Mouse (Mus musculus) lung, postnatal 10 days (tissue): Measurements from ENCODE around the gene Rpap3.

Source experiments
- DNase-seq: peaks from one replicate; pipeline ENCODE4 v3.0.0; 2021

Rpap3 gene

DNA sequence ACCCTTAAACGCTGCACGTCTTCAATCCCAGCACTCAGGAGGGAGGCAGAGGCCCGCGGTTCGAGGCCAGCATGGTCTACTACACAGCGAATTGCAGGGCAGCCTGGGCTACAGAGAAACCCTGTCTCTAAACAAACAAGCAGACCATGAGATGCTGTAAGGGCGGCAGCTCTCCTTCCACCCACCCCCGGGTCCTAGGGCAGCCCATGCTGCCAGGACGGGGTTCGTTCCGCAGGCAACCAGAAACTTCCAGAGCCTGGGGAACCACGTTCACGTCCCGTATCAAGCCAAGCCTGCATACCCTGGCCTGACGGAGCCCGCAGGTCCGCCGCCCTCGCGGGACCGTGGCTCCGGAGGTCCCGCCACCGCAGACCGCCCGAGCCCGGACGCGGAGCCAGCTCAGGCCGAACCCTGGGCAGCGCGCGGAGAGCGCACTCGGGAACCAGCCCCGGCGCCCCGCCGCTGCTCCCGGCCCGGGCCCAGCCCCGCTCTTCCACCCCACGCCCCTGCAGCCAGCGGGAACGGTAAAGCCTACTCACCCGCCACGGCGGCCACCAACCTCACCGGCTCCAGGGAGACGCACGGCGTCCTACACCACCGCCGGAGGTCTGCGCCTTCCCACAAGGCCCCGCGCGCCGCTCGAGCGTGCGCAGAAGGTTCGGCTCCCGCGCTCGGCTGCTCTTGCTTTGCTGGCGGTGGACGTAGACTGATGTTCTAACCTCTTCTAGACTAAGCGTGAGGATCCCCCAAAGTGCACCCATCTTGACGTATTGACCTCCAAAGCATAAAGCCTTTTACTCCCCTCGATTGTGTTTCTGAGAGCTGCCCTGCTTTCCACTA is at the start of gene Rpap3:
TSS of gene Rpap3 (minus strand) at position 615 of the 840 bp plus-strand sequence.
- peak; percentile 91 for DNase-seq

- DNase-seq: no peak
Observed at GRCm38 (mm10) chr15:97755361-97755760, 49.7 kb upstream of the Rpap3 start.

DNA sequence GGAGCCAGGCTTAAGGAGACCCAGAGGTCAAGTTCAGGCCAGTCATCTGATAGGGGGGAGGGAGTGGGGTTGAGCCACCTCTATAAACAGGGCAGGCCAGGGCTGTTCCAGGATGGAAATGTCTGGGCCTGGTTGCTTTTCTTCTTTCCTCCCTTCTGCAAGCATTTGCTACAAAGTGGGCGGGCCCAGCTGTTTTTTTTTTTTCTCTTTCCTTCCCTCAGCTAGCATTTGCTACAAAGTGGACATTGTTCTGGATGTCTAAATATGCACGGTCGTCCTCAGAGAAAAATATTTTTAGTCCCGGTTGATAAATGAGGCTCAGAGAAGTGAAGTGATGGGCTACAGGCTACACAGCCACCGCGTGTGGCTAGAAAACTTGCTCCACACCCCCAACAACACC is 48.9 kb upstream of the Rpap3 start:
- no peak for DNase-seq

DNA sequence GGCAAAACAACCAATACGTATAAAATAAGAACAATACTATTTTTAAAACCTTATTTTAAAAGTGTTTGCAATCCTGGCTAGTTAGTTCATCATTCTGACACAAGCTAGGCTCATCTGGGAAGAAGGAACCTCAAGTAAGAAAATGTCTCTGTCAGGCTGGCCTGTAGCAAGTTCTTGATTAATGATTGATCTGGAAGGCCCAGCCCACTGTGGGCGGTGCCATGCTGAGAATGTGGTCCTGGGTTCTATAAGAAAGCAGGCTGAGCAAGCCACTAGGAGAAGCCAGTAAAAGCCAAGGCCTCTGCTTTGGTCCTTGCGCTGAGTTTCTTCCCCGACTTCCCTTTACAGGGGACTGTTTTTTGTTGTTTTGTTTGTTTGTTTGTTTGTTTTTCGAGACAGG is 46.9 kb upstream of the Rpap3 start:
- DNase-seq: no peak

DNA sequence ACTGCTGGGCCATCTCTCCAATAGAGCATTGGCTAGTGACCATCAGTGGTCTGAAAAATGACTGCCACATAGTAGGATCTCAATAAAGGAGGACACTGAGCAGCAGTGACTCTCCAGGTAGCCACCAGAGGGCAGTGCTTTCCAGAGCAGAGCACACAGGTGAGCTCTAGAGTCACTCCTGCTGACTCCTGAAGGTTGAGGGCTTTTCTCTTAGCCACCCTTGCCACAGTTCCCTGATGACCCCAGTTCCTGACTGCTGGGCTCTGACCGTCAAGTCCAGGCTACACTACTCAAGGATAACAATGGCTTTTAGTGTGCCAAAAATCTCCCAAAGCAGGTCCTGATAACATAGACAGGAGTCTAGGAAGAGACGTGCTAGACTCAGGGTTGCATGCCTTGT is 46.1 kb upstream of the Rpap3 start:
- DNase-seq: no peak

GRCm38 (mm10) chr15:97750697-97751096 is 45.1 kb upstream of the Rpap3 start:
- DNase-seq: peak; percentile 95

- DNase-seq: no peak
Observed at GRCm38 (mm10) chr15:97749841-97750240, 44.2 kb upstream of the Rpap3 start.

- DNase-seq: no peak
Observed at GRCm38 (mm10) chr15:97749397-97749796, 43.8 kb upstream of the Rpap3 start.

- no peak for DNase-seq
Observed at GRCm38 (mm10) chr15:97748964-97749363, 43.3 kb upstream of the Rpap3 start.

- DNase-seq: no peak
Observed at GRCm38 (mm10) chr15:97748309-97748708, 42.7 kb upstream of the Rpap3 start.

DNA sequence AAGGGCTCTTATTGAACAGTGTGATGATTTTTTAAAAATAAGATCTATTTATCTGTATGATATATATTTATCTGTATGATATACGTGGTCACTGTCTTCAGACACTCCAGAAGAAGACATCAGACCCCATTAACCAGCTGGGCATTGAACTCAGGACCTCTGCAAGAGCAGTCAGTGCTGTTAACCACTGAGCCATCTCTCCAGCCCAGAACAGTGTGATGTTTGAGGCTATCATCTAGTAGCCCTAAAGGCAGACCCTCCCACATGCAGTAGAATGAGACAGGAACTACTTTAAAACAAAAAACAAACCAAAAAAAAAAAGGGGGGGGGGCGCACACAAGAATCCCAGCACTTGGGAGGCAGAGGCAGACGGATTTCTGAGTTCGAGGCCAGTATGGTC is 41.9 kb upstream of the Rpap3 start:
- no peak for DNase-seq

DNA sequence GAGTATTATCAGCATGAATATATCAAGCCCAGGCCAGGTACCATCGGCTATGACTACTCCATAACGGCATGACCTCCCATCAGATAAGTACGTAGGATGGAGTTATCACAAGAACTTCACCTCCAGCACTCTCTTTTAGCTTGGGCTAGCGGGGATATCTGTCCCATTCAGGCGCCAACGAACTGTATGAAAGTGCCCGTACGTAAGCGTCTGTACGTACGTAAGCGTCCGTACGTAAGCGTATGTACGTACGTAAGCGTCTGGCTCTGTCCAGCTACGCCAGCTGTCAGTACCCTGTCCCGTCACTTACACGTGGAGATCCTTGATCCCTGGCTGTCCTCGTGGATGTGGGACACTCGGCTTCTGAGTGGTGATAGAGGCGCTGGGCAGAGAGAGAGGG is 41.1 kb upstream of the Rpap3 start:
- no peak for DNase-seq

DNA sequence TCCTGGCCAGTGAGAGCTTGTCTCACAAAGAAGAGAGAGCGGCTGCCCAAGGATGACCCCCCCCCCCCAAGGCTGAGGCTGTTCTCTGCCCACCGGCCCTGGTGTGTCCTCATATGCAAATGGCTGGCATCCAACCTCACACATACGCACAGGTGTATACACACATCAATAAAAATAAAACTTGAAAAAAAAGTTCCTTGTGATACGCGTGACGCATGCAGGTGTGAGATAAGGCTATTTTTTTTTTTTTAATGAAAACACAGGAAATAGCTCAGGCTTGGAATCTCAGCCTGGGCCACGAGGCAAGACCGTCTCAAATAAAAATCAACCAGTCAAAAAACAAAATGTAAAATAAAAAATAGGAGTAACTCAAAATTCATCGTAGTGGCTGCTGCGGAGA is 40.7 kb upstream of the Rpap3 start:
- no peak for DNase-seq

GRCm38 (mm10) chr15:97745331-97745730 is 39.7 kb upstream of the Rpap3 start:
- no peak for DNase-seq

GRCm38 (mm10) chr15:97744930-97745329 is 39.3 kb upstream of the Rpap3 start:
- DNase-seq: peak; percentile 47

- DNase-seq: no peak
Observed at GRCm38 (mm10) chr15:97743961-97744525, 38.4 kb upstream of the Rpap3 start.

DNA sequence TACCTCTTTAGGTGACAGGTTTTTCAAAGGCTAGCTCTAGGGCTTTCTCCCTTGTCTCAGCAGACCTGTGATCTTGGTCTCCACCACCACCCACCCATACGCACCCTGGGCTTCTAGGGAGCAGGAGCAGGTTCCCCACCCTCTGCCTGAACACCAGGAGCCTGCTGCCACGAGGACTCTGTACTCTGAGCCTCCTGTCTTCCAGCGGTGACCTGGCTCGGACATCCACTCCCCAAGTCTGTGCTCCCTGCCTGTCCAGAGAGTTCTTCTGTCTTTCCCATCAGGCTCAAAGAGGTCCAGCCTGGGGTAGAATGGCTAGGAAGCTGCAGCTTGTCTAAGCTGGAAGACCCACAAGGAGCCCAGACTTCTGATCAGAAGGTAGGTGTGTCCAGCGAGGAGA is 37.6 kb upstream of the Rpap3 start:
- DNase-seq: no peak

- DNase-seq: no peak
Observed at GRCm38 (mm10) chr15:97742600-97742999, 37.0 kb upstream of the Rpap3 start.

DNA sequence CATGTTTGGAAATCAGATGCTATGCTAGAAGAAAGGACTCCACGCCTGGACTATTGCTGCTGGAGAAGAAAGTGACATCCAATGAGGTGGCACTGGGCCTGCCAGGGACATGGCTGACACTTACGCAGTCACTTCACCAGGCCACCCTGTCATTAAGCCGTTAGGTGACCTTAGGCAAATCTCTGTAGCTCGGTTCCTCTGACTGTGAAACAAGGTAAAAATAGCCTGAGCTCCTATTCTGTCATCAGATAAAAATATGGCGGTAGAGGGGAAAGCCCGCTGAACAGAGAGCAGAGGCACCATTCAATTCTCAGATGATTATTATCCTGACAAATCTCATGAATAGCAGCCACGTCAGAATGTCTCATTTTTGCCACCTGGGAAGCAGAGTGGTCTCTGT is 36.4 kb upstream of the Rpap3 start:
- no peak for DNase-seq

- no peak for DNase-seq
Observed at GRCm38 (mm10) chr15:97741662-97742061, 36.0 kb upstream of the Rpap3 start.

DNA sequence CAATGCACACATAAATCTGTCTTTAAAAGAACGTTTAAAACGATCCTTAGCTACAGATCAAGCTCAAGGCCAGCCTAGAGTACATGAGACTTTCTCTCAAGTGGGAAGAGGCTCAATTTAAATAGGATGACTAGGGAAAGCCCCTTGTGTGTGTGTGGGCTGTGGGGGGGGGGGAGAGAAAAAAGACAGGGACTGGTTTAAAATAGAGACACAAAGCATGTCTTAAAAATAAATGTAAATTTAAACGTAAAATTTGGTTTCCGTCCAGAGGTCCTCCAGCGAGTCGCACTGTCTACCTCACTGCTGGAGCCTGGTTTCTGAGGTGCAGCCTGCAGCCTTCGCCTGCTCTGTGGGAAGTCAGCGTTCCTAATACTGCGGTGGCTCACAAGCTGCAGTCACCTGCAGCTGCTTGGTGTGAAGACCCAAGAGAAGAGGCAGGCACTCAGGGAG is 34.7 kb upstream of the Rpap3 start:
- no peak for DNase-seq

GRCm38 (mm10) chr15:97738923-97739322 is 33.3 kb upstream of the Rpap3 start:
- DNase-seq: no peak

- DNase-seq: no peak
Observed at GRCm38 (mm10) chr15:97731988-97732387, 26.4 kb upstream of the Rpap3 start.

DNA sequence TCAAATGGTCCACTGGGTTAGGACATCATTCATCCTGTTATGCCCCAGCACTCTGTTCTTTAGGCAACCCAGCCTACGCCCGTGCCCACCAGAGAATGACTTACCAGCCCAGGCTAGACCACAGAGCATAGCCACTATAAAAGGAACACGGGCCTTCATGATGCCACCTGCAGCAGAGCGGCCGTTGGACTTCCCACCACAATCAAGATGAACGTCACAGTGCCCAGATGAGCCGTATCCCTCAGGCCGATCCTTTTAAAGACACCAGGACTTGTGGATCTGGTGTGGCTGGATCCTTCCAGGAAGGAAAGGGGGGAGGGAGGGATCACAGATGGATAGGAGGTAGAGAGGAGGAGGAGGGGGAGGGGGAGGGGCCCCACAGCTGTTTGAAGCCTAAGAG is 25.5 kb upstream of the Rpap3 start, which contains the start of gene Endou:
TSS of gene Endou (minus strand) at position 229 of the 400 bp plus-strand sequence.
- no peak for DNase-seq

DNA sequence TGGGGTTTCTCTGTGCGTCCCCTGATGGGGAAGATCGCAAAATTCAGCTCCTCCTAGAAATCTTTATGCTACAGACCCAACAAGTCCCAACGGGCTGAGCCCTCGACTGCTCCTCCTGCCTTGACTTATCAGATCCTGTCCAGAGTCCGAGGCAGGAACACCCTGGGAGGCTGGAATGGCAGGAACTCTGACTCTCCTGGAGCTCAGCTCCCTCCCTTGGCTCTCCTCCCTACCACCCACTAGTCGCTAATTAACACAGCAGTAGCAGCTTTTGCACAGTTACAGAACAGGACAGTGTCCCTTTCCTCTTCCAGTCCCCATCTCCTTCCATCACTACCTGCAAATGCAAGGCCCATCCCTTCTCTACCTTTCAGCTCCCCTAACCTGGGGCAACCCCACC is 24.7 kb upstream of the Rpap3 start:
- no peak for DNase-seq
